Mouse (Mus musculus): Measurements from ENCODE around the gene Ccdc85b.

Ccdc85b gene

GRCm38 (mm10) chr19:5429219-5429618, 28.5 kb downstream of the Ccdc85b start:
- in situ Hi-C loops (cut with MboI, MseI) = loop anchor here in 1 of 2 experiments (25.0 kb wide), 1 partner anchor 1717 kb away; the partner anchor contains the start of gene 1810055G02Rik

DNA sequence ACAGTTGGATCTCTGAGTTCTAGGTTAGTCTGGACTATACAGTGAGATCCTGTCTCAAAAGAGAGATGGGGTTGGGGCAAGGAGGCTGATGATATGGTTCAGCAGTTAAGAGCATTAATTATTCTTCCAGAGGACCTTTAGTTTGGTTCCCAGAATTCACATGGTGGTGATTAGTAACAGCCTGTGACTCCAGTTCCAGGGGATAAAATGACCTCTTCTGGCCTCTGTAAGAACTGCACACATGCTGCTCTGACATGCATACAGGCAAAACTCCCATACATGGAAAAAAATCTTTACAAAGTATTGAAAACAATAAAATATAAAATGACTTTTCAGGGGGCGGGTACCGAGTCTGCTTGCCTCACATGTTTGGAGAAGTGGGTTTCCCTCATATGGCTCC, 29.6 kb downstream of the Ccdc85b start:
- in situ Hi-C loops (cut with MboI, MseI) = loop anchor here in 1 of 2 experiments (25.0 kb wide), 1 partner anchor 1716 kb away; the partner anchor contains the start of gene 1810055G02Rik

GRCm38 (mm10) chr19:5426640-5427290, 30.9 kb downstream of the Ccdc85b start:
- in situ Hi-C loops (cut with MboI, MseI) = loop anchor here in 1 of 2 experiments (25.0 kb wide), 1 partner anchor 1714 kb away; the partner anchor contains the start of gene 1810055G02Rik

DNA sequence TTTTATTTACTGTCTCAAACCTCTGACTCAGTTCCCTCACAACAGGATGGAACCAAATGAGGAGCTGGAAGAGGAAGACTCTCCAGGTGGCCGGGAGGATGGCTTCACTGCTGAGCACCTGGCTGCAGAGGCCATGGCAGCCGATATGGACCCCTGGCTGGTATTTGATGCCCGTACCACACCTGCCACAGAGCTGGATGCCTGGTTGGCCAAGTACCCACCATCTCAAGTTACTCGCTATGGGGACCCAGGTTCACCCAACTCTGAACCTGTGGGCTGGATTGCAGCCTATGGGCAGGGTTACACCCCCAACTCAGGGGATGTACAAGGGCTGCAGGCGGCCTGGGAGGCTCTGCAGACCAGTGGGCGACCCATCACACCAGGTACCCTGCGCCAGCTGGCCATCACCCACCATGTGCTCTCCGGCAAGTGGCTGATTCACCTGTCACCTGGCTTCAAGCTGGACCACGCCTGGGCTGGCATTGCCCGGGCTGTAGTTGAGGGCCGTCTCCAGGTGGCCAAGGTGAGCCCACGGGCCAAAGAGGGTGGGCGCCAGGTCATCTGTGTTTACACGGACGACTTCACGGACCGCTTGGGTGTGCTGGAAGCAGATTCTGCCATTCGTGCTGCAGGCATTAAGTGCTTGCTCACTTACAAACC, 31.7 kb downstream of the Ccdc85b start:
- in situ Hi-C loops (cut with MboI, MseI) = loop anchor here in 1 of 2 experiments (25.0 kb wide), 1 partner anchor 1714 kb away; the partner anchor contains the start of gene 1810055G02Rik

DNA sequence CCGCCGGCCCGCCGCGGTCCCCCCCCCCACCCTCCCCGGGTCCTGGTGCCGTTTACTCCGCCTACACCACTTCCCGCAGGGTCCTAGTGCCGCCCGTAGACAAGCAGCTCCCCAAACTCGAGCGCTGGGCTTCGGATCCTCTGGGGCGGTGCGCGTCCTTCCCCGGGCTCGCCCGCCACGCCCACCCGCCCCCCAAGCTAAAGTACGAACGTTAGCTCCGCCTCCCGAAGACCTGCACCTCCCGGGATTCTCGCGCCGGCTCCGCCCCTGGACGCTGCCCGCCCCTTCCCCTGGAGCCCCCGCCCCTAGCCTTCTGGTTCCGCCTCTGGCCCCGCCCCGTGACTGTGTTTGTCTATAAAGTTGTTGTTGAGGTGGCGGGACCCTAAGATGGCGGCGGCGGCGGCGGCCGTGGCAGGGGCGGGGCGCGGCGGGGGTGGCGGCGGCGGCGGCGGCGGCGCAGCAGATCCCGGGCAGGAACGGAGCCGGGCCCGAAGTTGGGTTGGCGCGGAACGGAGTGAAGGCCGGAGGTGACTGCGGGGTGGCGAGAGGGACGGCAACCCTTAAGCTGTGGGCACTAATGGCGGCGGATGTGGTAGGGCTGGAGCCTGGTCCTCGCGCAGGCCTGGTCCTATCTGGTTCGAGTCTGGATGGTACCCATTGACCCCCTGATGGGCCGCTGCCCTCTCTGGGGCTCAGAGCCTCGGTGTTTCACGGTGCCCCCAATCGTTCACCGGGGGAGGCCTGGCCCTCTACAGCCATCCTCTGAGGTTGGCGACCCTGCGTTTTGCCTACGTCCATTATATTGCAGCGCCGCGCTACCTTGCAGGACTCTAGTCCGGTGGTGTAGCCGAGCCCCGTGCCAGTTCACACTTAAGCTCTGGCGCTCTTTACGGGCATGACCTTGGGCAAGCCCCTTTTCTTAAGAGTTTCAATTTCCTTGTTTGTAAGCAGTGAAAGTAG, 32.6 kb downstream of the Ccdc85b start, which contains the start of the genes Drap1 and AI837181:
Drap1 (minus strand) TSS at position 198 of the 960 bp plus-strand sequence.
AI837181 (plus strand) TSS at position 363 of the 960 bp plus-strand sequence.
- in situ Hi-C loops (cut with MboI, MseI) = loop anchor here in 1 of 2 experiments (25.0 kb wide), 1 partner anchor 1713 kb away; the partner anchor contains the start of gene 1810055G02Rik

- in situ Hi-C loops (cut with MboI, MseI) = no loop called here
Measured at GRCm38 (mm10) chr19:5424092-5424781, 33.5 kb downstream of the Ccdc85b start.

- in situ Hi-C loops (cut with MboI, MseI) = no loop called here
Measured at GRCm38 (mm10) chr19:5423561-5423960, 34.1 kb downstream of the Ccdc85b start.

- in situ Hi-C loops (cut with MboI, MseI) = no loop called here
Measured at GRCm38 (mm10) chr19:5422895-5423443, 34.7 kb downstream of the Ccdc85b start.

GRCm38 (mm10) chr19:5422267-5422666, 35.4 kb downstream of the Ccdc85b start:
- in situ Hi-C loops (cut with MboI, MseI) = no loop called here

GRCm38 (mm10) chr19:5421784-5422183, 35.9 kb downstream of the Ccdc85b start:
- in situ Hi-C loops (cut with MboI, MseI) = no loop called here

DNA sequence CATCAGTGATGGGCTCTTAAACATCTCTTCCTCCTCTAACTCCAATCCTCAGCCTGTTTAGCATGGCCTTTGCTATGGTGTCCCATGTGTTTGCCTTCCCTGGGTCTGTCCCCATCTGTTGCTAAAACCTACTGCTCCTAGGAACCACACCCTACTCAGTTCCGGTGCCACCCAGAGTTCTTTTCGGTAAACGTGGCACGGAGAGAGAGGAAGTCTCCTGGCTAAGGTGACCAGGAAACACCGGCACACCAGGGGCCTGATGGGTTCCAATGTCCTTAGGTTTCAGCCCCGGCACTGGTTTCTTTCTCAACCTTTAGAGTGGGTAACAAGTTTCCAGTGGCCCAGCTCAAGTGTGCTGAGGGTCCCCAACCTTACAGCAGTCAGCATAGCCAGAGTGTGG, 37.1 kb downstream of the Ccdc85b start:
- in situ Hi-C loops (cut with MboI, MseI) = no loop called here

GRCm38 (mm10) chr19:5419630-5420029, 38.1 kb downstream of the Ccdc85b start:
- in situ Hi-C loops (cut with MboI, MseI) = no loop called here

GRCm38 (mm10) chr19:5418750-5419466, 38.8 kb downstream of the Ccdc85b start:
- in situ Hi-C loops (cut with MboI, MseI) = no loop called here

DNA sequence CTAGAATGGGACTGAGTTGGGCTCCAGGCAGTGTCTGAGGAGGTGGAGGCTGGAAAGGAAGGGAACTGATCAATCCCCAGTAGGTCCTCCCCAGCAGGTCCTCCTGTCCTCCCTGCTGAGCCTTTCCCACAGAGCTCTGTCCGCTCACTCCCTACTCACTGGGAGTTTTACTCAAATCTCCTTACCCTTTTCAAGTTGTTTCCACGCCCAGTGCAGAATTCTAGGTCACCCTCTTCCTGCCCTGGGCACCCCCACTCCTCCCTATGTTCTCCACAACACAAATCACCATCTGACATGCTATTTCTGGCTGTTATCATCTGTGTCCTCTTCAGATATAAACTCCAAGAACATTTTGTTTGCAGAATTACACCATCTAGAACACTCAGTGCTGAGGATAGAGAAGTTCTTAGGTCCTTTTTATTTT, 43.1 kb downstream of the Ccdc85b start:
- in situ Hi-C loops (cut with MboI, MseI) = no loop called here

DNA sequence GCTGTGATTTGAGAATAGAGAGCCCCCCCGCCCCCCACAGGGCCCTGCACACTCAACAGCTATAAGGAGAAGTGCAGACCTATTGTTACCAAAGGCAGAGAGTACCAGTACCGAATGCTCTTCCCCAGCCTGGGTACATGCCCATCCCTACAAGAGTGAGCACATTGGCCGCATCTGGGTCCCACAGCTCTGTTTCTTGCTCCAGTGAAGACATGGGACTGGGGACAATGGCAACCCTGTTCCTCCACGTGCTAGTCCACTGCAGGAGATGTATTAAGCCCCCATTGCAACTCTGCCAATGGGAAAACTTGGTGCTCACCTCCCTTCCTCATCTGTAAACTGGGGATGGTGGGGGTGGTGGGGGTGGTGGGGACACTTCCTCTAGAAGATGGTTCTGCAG, 43.9 kb downstream of the Ccdc85b start:
- in situ Hi-C loops (cut with MboI, MseI) = no loop called here

DNA sequence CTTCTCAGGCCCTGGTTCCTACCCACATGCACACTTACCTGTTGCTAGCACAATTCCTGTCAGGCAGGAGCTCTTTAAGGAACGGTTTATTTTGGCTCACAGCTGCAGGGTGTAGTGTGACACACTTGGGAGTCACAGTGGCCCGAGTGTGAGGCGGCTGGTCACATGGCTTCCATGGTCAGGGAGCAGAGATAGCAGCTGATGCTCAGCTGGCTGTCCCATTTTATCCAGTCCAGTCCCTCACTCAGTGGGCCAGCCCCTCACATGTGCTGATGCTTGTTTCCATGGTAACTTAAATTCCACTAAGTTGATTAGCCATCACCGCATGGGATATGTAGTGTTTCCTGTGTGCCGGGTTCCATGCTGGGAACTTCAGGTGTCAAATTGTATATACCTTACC, 45.7 kb downstream of the Ccdc85b start:
- in situ Hi-C loops (cut with MboI, MseI) = no loop called here

DNA sequence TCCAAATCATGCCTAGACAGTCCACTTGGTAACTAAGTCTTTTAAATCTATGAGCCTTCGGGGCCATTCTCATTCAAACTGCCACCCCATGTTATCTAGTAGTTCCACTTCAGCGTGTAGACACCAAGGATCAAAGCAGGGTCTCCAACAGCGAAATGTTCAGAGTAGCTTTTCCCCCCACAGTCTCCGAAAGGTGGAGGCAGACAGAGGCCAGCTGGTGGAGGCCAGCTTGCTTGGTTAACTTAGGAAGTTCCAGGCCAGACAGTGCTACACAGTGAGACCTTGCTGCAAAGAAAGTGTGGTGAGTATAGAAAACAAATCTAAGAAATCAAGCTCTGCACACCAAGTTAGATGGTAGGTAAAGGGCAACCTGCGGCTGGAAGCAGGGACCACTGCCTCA, 47.1 kb downstream of the Ccdc85b start:
- in situ Hi-C loops (cut with MboI, MseI) = no loop called here

- in situ Hi-C loops (cut with MboI, MseI) = loop anchor here in 1 of 2 experiments (5.0 kb wide), 1 partner anchor 38 kb away; the partner anchor contains the start of gene Fosl1
Measured at GRCm38 (mm10) chr19:5409068-5409467, 48.6 kb downstream of the Ccdc85b start.

All from T-helper 17 cell (primary cell).